Mouse (Mus musculus): ENCODE results near the gene Pkn2. TPM values are rescaled to one million over a fixed set of nuclear protein-coding genes. Genes with fewer than 3 reads are reported as not detected.

Gene Pkn2
- total RNA-seq, 2 experiments from 2014 or later: 36.2 to 38.2 TPM

DNA sequence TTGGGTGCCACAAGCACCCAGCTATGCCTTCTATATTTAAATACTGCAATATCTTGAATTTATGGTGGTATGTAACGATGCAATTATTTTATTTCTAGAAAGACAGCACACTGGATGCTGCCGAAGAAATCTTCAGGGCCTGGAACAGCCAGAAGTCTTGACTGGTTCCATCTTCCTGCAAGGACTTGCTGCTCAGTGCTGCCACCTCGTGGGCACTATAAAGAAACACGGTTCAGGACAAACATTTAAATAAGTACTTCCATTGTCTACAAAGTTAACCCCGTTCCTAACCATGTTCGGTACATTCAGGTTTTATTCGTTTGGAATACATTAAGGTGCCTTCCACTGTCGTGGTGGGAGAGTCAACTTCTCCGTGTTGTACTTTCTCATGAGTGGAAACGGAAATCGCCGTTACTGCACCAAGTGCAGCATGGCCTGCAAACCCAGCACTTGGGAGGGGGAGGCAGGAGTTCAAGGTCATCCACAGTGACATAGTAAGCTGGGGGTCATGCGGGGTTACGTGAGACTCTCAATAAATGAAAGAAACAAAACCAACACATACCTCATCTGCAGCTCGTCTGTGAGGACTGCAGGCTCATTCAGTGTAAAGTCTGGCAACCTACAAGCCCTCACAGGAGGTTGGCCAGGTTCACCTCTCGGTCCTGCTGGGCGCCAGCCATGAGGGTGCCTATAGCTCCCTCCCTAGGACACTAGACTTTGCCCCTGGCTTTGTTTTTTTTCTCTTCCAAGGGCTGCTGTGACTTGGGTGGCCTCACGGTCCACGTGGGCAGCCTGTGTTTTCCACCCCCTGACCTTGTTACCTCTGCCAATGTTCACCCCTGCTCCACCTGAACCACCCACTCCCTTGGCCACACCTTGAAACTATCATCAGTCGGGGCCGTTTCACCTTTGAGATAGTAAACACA is 137.6 kb downstream of the Pkn2 start:
- no peak for DNase-seq

Other genes starting within 250 kb of the Pkn2 start
- gene Kyat3, start 181.0 kb downstream of the Pkn2 start, total RNA-seq (2021): 1 to 10 TPM; 5.4 to 6.5 TPM
- gene Gtf2b, start 117.0 kb downstream of the Pkn2 start, total RNA-seq (2021): 10 to 100 TPM; 11.9 to 12.7 TPM